Mouse (Mus musculus) heart, embryonic 13.5 days (tissue): ENCODE results near the gene Senp1. TPM values are rescaled to one million over a fixed set of nuclear protein-coding genes. Genes with fewer than 3 reads are reported as not detected.

ENCODE experiments used
- polyA plus RNA-seq: library from polyadenylated mRNA; unstranded; fragments of >200 nt; fragmentation: Nextera tagmentation; extraction: Ambion mirVana; gene quantifications from 2 replicates; pipeline ENCODE4 v1.2.1, GENCODE M21; 2015

Gene Senp1
- polyA plus RNA-seq, 1 experiment from 2014 or later: 19.6 TPM

Other genes starting within 250 kb of the Senp1 start
- 23.4 and 23.7 TPM in 2 replicates for gene Hdac7, start 249.2 kb downstream of the Senp1 start, polyA plus RNA-seq
- gene Vdr, start 183.1 kb downstream of the Senp1 start, polyA plus RNA-seq: 1.1 TPM in 2 replicates
- gene Tmem106c, start 129.5 kb downstream of the Senp1 start, polyA plus RNA-seq: 29.6 and 36.5 TPM in 2 replicates
- gene Col2a1, start 89.0 kb downstream of the Senp1 start, polyA plus RNA-seq: 26.1 and 27.8 TPM in 2 replicates
- gene Pfkm, start 1.2 kb downstream of the Senp1 start, polyA plus RNA-seq: 86.7 and 90.4 TPM in 2 replicates
- gene Asb8, start 71.9 kb upstream of the Senp1 start, polyA plus RNA-seq: 76.5 and 86.6 TPM in 2 replicates
- gene Ccdc184, start 73.4 kb upstream of the Senp1 start, polyA plus RNA-seq: 1.1 and 1.4 TPM in 2 replicates
- gene Olfr288, start 101.8 kb upstream of the Senp1 start, polyA plus RNA-seq: not detected in 2 replicates
- not detected in 2 replicates for gene Gm44579, start 127.2 kb upstream of the Senp1 start, polyA plus RNA-seq
- gene Olfr287, start 127.3 kb upstream of the Senp1 start, polyA plus RNA-seq: not detected in 2 replicates
- not detected in 2 replicates for gene Olfr286, start 140.7 kb upstream of the Senp1 start, polyA plus RNA-seq
- not detected in 2 replicates for gene H1fnt, start 163.5 kb upstream of the Senp1 start, polyA plus RNA-seq
- gene Zfp641, start 202.4 kb upstream of the Senp1 start, polyA plus RNA-seq: 1.1 TPM in 2 replicates
- gene Olfr285, start 223.6 kb upstream of the Senp1 start, polyA plus RNA-seq: not detected in 2 replicates
- gene Olfr284, start 247.2 kb upstream of the Senp1 start, polyA plus RNA-seq: not detected in 2 replicates